Mouse (Mus musculus) yolk sac, embryonic 10.5 days (tissue): ENCODE data around the gene Traf2.

Source experiments
- DNase-seq: peaks from one replicate; pipeline ENCODE4 v3.0.0-alpha.2; 2017; ENCODE audit warnings: low spot score

Traf2 gene

GRCm38 (mm10) chr2:25546811-25547491 lies at the start of gene Traf2:
TSS of gene Traf2 (minus strand) at chr2:25546940.
- DNase-seq, result peak; percentile 99

DNA sequence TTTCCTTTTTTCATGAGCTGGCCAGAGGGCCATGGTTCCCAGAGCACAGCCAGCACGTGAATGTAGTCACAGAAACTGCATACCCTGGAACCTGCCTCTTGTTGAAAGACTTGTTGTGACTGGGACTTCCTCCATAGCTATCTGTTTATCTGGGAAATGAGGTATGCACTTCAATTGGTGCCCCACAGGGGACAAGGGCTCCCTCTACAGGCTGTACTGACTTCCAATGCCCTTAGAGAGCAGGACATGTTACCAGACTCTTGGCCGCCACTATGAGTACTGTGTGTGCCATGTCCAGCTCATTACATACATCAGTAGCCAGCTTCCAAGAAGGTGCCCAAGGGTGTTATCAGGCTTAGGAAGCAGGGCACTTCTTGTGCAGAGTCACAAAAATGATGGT lies 45.1 kb upstream of the Traf2 start:
- DNase-seq, result no peak

GRCm38 (mm10) chr2:25588227-25588907 lies 41.6 kb upstream of the Traf2 start:
- DNase-seq, result no peak

GRCm38 (mm10) chr2:25587290-25587689 lies 40.5 kb upstream of the Traf2 start:
- DNase-seq, result no peak

DNA sequence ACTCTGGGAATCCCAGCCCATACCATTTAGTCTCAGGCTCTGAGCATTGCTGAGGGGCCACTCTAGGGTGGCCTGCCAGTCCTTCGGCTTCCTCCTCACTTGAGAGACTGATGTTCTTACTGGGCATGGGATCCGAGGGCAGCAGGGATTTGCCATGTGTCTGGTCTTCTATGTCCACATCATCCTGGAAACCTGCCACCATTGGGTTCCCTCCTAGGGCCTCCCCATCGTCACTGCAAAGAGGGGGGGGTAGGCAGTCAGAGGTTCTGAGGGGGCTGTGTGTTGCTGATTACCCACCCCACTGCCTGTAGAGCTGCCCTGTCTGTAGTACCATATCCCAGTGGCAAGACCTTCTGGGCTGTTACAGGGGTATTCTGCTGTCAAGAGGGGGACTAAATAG lies 38.9 kb upstream of the Traf2 start:
- no peak for DNase-seq

DNA sequence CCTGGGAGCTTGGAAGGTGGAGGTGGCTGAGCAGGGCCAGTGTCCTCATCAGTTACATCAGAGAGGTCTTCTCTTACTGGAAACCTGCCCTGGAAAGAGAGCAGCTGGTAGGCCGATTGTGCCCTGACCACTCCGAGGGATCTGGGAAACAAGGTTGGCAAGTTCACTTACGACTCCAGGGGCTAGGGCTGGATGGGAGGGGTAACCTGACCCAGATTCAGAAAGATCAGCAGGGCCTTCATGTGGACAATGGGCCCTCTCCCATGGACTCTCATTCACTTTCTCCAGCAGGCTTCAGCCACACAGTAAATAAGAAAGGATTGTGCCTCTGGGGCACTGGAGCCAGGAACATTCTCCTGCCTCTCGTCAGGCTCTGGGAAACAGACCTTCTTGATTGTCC lies 38.1 kb upstream of the Traf2 start:
- DNase-seq, result no peak

DNA sequence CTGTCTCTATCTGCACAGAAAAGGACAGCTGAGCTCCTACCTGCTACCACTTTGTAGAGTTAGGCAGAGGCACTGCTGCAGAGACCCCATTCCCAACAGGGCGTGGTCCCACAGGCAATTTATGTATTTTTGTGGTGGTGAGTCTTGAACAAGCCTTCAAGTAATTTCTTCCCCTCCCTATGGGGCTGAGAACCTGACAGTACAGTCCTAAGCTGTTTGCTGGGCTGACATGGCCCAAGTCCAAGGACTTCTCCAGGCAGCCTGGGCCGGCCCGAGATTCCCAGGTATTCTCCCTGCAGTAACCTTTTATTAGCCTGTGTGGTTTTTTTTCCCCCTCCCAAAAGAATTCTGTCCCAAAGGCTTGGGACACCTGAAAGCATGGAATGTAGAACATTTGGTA lies 37.4 kb upstream of the Traf2 start:
- no peak for DNase-seq

- no peak for DNase-seq
Observed at GRCm38 (mm10) chr2:25583571-25583970, 36.8 kb upstream of the Traf2 start.

GRCm38 (mm10) chr2:25583120-25583481 lies 36.4 kb upstream of the Traf2 start:
- no peak for DNase-seq

GRCm38 (mm10) chr2:25582466-25583119 lies 35.9 kb upstream of the Traf2 start:
- DNase-seq, result no peak

GRCm38 (mm10) chr2:25581901-25582301 lies 35.2 kb upstream of the Traf2 start:
- no peak for DNase-seq

- DNase-seq, result peak; percentile 69
Observed at GRCm38 (mm10) chr2:25581294-25581864, 34.6 kb upstream of the Traf2 start, which contains the start of gene Ajm1. TSS of gene Ajm1 (minus strand) at chr2:25581757.

DNA sequence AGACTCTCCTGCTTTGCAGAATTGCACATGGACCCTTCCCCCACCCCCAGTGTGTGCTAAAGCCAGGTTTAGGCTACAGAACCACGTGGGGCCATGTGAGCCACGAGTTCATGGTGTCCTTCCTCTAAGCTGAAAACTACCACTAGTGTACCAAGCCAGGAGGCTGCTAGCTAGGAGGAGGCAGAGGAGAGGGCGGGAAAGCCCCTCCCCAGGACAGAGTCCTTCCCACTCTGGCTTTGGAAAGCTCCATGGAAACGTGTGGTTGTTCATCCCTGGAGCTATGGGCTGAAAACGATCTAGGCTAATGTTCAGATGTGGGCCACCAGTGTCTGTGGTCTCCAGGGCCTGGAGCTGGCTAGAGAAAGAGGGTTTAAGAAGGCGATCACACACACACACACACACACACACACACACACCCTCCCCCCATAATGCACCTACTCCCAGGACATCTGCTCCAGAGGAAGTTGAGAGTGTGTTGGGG lies 33.9 kb upstream of the Traf2 start:
- DNase-seq, result no peak

DNA sequence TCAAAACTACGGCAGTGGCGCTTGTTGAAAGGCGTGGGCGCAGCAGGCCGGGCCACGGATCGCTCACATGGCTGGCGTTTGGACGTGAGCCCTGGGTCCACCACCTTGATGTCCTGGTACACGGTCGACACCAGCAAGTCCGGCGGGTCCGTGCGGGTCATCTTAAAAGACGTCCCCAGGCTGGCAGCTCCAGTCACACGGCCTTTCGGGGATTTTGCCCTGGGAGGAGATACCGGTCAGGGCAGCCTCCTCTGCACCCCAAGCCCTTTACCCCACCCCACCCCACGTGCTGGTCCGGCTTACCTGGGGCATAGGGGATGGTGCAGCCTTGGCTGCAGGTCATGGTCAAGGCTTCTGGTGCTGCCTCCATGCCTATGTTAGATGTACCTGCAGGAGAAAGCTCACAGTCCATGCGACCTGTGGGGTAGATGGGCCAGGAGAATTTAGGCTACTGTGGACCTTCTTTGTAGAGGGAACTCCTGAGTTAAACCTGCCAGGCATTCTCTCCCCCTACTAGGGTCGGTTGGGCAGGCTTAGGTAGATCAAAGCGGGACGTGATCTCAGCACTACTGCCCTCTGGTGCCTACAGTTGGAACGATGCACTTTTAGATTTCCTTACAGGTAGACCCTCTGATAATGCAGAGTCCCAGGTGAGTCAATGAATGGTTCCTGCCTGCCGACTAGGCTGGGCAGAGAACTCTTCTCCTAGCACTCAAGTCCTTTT lies 33.2 kb upstream of the Traf2 start:
- DNase-seq, result no peak

DNA sequence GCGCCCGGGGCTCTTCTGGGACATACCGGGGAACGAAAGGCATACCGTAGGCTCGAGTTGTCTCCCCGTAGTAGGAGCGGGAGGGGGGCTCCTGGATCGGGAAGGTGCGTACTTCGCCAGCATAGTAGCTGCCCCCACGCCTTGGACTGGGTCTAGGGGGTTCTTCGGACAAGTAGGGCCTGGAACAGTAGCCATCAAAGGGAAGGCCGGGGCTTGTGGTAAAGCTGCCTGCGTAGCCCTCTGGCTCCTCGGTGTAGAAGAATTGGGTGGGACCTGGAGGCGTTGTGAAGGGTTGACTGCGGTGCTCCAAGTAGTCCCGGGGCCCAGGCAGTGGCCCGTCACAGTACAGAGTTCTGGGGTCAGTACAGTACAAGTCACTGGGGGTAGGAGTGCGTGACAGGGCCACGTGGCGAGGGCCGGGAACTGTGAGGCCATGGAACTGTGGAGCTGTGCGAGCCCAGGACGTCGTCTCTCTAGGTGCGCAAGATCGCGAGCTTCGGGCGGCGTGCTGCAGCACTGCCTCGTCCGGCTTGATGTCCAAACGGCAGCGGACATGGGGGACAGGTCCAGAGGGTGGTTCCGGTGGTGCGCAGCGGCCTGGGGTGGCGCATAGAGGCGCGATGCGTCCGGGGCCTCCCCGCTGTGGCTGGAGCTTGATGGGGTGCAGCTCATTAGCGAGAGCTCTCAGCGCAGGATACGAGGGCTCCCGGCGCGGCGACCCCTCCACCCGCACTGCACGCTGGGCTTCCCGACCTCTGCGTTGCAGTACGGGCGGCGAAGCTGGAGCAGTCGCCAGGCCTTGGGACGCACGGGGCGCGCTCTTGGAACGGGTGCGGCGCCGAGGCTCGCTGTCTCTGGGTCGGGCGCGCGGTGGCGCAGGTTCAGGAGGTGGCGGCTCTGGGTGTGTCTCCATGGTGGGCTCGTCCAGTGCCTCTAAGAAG lies 32.3 kb upstream of the Traf2 start:
- DNase-seq, result no peak

GRCm38 (mm10) chr2:25577951-25578795 lies 31.4 kb upstream of the Traf2 start:
- DNase-seq, result no peak

DNA sequence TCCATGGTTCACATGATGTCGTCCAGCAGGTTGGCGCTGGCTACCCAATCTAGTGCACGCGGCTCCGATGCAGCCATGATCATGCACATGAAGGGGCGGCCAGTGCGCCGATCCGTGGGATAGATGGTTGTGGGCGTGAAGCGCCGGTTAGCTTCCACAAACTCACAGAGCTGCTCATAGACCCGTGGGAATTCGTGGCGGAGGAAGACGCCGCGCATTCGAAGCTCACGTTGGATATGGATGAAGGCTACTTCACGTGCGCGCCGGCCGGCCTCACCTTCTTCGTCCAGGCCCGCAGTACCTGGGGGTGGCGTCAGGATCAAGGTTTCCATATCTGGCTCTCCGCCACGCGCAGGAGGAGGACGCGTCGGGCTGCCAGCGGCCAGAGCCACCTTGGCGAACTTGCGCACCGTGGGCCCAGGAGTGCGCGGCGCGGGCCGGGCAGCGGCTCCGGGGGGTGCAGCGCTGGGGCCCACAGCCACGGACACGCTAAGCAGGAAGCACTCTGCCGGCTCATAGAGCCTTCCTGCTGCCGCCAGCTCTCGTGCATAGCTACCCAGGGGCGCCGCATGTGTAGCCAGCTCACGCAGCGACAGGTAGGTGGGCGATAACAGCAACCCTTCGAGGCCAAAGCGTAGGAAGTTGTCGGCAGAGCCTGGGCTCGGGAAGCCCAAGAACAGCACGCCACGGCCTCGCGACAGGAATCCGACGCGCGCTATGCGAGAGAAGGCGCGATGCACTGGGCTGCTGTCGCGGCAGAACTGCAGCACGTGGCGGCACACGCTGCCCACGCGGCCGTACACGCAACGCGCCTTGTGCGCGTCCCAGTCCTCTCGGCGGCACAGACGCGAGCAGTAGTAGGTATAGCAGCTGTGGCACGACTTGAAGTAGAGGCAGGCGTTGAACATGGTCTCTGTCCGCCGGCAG lies 30.5 kb upstream of the Traf2 start:
- DNase-seq, result no peak

DNA sequence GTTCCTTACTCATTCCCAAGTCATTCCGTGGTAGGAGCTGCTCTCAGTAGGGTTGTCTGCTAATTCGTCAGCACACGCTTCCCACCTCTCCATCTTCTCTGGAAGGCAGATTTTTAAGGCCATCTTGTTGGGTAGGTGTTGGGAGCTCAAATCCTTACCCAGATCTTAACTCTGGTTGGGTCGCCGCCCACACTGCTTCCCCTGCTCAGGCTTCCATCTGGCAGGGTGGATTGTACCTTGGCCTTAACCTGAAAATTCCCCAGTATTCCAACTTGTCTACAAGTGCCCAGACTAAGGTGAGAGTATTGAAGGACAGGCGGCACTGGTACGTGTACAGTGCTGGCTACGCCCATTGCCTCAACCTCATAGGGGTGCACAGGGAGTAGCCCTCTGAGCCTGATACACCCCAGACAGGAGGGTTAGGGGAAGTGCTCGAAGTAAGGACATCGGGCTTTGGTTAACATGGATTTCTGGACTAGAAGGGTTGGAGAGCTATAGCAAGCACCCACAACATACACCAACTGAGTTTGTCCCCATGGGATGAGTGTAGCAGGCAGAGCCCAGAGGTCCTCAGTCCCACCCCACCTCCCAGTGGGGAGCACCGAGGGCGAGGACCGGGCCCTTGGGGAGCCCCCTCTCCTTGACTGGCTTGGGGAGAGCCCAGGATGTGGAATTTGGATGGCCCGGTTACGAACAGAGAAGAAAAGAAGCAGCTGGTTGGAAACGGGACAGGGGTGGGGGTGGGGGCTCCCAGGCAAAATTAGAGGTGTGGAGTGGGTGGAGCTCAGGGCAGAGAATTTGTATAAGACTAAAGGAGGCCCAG lies 29.5 kb upstream of the Traf2 start:
- no peak for DNase-seq
